Mouse (Mus musculus): ENCODE data around the gene Uox.

Gene Uox

DNA sequence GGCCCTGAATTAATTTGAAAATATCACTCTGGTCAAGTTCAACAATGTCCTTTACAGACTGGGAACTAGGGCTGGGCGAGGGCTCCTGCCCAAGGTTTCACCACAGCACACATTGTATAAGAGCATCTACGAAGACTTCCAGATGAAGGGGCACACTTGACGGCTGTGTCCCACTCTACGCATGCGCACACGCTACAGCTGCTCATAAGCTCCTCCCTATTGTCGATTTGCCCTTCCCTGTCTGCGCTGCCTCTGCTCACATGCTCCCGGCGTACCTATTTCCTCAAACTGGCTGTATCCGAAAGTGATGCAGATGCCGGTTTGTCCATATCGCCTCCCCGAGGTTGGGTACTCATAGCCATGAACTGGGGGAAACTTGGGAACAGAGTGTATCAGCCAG is 16.4 kb downstream of the Uox start:
- DNase-seq, result no peak

DNA sequence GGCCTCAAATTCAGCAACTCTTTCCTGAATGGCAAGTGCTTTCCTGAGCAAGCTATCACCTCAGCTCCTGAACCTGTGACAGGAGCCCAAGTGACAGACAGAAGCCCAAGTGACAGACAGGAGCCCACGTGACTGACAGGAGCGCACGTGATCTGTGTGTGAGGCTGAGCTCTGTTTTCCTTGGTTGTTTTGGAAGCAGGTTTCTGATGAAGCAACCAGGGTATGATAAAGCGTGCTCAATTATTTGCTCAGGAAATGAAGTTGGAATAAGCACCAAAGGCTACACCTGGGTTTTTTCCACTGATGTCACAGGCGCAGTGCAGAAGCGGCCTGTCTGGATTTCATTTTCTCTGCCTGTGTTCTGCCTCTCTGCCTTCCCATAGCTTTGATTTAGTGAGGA is 19.3 kb downstream of the Uox start:
- no peak for DNase-seq

DNA sequence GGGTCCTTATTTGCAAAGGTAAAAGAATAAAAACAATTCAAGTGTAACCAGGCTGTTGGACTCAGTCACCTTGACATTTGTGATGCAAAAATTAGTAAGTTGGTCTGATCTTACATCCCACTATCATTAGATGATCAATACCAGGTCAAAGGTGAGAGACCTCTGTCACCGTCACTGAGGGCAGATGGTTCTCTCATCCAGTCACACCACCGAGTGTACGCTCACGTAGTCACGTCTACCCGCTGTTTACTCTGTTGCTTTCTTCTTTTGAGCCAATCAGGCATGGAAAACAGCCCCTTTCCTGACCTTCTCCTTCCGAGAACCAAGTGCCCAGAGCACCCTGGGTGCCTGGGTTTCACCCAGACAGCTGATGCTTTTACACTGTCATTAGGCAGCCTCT is 20.9 kb downstream of the Uox start:
- DNase-seq, result no peak

DNA sequence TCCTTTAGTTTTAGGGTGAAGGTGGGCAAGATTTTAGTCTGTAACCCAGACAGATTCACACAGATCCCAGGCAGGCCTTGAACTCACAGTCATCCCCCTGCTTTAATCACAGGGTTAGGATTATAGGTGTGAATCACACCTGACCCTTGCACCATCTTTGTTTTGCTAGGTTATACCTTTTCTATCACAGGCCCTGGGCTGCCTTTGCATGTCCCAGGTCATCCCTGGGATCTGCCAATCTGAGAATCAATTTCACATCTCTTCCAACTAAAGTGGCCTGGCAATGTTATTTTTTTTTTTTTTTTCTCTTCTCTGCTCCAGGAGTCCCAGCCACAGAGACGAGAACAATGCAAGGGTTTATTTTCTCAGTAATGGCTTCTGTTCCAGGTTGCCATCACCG is 21.4 kb downstream of the Uox start:
- DNase-seq, result no peak

DNA sequence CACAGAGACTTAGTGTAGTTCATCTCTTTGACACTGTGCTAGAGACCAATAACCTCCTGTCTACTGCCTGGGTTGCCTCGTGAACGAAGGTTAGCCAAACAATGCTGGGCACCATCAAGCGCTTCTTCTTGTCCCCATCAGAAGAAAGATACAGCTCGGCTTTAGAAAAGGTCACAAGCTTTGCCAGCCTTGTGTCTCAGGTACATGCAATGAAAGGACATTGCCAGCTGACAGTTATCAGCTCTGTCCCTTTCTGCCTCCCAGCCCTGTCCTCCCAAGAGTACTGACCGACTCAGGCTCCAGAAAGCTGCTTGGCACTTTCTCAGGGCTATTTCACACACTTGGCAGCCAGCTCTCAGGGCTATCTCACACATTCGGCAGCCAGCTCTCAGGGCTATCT is 25.2 kb downstream of the Uox start:
- DNase-seq, result no peak

DNA sequence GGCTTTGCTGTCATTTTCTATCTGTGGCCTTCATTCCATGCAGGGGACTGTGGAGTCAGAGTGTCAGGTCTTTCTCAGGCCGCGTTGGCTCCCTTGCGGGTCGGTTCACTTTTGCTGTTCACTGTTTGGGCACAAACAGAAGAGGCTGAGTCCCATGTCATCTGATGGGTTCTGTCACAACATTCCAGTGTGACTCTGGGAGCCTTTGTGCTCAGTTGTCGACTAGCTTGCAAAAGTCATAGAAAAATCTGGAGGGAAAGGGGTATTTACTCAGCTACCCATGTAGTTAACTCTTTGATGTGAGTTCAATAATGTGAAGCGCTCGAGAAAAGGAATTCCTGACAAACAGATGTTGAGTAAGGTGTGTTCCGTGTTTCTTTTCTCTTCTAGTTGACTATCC is 26.2 kb downstream of the Uox start:
- no peak for DNase-seq

DNA sequence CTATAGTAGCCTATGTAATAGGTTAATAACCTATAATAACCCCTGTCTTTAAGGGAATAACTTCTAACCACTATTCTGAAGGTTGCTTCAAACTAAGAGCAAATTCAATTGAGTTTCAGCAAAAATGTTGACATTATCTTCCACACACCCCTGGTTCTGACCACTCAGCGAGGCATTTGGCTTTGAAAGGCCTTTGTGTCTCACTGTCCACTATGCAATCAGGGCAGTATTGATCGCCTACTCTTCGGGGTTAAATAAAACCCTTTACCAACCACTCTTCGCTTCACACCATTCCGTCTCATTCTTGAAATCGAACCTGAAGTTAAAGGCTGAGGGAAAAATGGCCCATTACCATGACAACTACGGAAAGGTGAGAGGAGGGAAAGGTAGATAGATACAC is 26.6 kb downstream of the Uox start:
- no peak for DNase-seq

DNA sequence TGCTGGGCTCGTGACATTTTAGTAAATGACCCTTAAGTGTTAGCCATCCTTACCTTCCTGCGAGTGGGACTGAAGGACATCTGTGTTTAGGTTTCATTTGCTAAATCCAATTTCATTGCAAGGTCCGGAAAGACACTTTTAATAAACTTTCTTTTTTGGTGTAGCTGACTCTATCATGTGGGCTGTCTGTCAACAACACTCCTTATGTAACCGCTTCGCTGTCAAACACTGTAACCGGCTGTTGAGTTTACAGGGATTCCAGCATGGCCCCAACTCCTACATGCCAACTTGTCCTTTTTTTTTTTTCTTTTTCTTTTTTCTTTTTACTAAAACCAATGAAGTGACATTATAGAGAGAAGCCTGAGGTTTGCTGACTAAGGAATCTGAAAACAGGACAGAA is 28.2 kb downstream of the Uox start:
- no peak for DNase-seq

DNA sequence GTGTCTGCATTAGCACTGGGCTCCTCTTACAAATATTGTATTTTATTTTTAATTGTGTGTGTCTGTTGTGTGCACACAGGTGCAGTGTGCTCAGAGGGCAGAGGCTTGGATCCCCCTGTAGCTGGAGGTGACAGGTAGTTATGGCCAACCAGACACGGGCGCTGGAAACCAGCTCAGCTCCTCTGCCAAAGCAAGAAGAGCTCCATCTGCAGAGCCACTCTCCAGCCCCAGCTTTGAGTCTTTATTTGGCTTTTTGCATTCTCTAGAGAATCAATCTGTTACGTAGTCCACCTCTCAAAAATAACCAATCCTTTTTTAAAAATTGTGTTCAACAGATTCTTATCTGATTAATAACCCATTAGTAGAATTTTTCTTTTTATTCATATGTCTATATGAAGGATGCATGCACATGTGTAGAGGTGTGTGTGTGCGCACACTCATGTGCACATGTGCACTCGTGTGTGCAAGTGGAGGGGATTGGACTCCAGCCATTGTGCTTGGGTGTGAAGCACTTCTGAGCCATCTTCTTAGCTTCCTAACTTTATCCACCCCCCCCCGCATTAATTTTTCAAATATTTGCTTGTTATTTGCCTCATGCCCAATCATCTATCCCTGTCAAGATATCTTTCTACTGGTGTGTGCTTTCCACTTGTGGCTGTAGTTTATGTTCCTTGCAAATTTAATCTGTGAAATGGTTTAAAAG is 29.1 kb downstream of the Uox start:
- no peak for DNase-seq

DNA sequence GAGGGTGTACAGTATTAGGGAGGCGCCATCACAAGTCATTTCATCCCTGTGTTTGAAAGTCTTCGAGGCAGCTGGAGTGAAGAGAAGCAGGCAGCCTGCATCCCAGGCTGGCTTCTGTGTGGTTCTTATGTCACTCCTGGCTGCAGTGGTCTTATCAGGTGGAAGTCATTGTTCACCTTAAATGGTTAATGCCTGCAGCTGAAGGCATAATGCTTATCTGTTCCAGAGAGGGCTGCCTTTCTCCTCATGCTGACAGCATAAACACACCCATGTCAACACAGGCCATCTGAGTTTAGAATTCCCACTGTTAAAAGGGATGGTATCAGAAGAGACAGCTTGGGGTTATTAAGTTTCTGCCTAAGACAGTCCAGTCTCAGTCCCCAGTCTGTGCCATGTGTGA is 31.0 kb downstream of the Uox start:
- no peak for DNase-seq

DNA sequence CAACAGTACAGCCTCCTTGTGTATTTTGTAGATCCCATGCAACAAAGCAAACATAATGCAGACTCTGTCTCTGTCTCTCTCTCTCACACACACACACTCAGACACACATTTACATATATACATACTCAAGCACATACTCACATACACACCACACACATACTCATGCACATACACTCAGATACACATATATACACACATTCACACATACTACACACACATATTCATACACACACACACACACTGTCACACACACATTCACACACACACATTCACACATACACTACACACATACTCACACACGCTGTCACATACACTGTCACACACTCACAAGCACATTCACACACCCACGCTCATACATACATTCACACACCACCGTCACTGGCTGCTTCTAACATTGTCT is 32.3 kb downstream of the Uox start:
- DNase-seq, result no peak

DNA sequence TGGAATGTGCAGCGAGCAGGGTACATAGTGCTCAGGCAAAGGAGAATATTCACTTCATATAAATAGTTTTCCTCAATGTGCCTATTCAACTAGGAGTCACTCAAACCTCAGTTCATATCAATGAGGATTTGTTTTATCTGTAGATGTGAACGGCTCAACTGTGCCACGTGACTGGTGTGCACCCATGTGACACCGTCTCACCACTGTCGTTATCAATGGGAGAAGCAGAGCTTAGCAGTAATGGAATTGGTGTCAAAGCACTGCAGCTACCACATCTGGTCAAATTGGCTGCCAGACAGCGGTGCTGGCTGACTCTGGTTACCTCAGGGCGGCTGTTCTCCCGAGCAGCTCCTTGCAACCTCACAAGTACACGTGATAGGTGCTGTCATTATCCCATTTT is 34.4 kb downstream of the Uox start:
- no peak for DNase-seq

DNA sequence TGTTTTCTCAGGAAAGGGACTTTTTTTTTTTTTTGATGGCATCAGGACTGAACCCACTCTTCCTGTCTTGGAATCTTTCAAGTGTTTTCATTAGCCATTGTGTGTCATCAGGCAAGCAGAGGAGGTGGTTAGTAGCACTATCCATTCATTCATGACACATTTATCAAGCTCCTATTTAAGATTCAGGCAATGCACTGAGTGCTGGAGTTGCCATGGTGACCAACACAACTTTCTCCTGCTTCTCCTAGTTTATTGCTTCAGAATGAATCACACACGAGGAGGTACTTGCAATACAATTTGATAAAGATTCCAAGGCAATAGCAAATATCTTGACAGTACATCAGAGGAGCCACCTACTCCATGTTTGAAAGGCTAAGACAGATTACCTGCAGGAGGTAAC is 37.1 kb downstream of the Uox start:
- DNase-seq, result no peak

DNA sequence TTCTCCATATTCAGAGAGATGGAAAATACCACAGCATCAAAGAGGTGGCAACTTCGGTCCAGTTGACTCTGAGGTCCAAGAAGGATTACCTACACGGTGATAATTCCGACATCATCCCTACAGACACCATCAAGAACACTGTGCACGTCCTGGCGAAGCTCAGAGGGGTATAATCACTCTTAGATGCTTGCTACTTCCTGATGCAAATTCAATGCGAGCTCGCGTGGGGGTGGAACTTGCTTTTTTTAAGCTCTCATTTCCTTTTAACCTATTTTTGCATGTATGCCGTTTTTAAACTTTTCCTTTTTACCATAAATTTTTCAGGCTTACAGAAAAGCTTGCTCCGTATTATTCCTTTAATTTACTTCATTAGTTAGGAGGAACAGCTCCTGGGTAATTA is 40.1 kb downstream of the Uox start:
- no peak for DNase-seq

DNA sequence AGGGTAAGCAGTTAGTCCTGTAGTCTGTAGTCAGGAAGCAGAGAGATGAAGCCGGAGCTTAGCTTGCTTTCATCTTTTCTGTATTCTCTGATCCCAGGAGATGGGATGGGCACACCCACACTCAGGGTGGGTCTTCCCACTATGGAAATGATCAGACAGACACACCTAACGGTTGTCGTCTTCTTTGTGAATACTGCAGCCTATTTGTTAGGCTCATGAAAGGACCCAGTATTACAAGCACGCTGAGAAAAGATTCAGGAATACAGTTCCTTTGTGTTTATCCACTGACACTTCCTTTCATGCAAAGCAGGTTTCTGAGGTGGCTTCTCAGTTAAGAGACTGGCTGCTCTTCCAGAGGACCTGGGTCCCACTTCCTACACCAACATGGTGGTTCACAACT is 41.0 kb downstream of the Uox start:
- no peak for DNase-seq

DNA sequence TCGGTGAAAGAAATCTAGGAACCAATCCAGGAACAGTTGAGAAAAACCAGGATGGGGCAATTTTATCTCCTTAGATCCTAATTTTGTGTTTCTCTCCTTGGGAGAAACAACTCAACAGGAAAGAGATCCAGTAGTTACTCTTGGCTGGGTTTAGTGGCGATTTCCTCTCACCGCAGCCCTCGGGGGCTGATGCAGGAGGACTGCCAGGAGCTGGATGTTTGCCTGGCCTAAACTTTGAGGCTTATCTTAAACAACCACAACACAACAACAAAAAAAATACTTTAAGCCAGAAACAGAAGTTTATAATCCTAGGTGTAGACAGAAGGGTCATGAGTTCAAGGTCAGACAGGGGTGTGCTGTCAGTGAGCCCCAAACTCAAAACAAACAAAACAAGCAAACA is 41.6 kb downstream of the Uox start:
- no peak for DNase-seq

DNA sequence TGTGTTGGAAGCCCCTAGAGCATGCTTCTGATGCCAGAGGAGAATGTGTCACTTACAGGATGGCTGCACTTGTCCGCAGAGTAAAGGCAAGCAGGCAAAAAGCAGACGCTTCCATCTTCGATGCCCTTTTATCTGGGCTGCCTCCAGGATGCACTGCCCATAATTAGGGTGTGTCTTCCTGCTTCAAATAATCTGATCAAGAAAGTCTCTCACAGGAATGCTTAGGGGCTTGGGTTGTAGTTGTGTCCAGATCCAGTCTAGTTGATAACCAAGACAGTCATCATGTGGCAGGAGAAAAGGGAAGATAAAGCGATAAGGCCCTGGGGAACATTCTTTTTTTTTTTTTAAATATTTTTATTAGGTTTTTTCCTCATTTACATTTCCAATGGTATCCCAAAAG is 45.3 kb downstream of the Uox start, which contains the start of gene Dnase2b:
Gene Dnase2b, minus strand, starts transcription at position 101 of the 400 bp plus-strand sequence.
- no peak for DNase-seq

DNA sequence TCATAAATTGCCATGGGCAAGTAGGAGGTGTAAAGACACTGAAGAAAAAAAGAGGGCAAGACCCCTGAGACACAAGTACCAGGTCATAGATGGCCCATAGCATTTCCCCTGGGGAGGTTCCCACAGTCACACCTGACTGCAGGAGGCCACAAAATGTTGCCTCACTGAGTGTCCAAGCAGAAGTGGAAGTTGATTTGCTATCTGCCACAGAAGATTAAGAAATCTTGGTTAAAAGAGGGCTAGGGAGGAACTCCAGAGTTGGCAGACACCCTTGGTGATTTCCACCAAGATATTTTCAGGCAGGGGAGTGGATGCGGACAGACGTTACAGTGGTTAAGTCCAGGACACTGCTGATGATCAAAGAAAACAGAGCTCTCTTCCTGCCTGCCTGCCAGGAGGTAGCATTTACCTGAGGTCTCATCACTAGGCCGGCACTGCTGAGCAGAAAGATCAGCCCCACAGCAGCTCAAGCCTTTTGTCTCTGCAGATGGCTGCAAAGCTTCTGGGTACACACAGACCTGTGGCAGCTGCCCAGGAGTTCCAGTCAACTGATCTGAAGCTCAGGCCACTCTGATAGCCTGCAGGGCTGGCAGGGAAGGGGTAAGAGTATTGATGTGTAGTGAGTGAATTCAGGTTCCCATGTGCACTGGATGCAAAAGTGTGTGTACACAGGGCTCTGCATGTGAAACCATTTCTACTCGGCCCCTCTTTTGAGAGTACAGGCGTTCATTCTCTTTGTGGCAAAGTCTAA is 46.5 kb downstream of the Uox start:
- DNase-seq, result no peak

DNA sequence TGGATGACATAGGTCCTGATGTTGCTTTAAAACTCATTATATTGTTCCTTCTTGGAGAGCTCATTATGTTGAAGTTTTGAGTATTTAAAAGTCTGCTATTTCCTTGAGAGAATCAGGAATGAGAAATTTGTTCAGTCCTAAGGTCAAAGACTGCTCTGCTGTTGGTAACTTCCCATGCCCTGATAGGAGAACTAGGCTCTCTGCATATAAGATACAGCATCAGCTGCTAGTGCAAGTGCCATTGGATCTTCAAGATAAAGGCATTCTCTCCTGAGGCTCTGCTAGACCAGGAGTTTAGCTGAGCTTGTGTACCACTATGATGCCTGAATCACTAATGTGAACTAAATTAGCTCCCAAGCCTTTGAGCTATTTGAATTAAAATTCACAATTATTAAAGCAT is 47.7 kb downstream of the Uox start:
- no peak for DNase-seq

DNA sequence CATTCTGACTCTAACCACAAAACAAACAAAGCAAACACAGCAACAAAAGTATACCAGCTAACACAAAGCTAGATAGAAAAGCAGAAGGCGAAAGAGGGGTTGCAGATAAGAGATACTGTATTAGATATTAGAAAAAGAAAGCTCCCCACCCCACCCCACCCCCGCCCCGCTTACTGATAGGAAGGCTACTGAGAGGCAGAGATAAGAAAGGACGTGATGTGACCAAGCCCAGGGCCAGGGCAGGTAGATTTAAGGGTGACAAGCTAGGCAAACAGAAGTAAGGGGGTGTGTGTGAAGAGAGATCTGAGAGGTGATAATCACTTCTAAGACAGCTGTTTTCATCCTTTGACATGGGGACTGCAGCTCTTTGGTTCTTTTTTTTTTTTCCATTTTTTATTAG is 48.1 kb downstream of the Uox start:
- DNase-seq, result no peak

DNA sequence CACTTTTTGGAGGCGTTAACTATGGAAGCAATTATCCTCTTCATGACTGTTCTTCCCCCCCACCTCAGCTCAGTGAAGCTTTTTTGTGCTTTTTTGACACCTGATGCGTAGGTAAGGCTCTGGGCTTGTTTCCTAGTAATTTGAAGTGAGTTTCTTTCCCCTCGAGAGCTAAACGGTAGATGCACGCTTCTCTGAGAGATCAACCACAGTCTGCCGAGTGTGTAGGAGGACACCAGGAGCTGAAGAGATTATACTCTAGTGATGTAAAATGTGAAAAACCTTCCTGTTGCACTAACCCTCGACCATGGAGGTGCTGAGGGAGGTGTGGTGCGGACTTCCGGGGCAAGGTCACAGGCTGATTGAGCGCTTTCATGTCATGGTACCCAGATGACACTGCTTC is 49.9 kb downstream of the Uox start:
- DNase-seq, result no peak

DNA sequence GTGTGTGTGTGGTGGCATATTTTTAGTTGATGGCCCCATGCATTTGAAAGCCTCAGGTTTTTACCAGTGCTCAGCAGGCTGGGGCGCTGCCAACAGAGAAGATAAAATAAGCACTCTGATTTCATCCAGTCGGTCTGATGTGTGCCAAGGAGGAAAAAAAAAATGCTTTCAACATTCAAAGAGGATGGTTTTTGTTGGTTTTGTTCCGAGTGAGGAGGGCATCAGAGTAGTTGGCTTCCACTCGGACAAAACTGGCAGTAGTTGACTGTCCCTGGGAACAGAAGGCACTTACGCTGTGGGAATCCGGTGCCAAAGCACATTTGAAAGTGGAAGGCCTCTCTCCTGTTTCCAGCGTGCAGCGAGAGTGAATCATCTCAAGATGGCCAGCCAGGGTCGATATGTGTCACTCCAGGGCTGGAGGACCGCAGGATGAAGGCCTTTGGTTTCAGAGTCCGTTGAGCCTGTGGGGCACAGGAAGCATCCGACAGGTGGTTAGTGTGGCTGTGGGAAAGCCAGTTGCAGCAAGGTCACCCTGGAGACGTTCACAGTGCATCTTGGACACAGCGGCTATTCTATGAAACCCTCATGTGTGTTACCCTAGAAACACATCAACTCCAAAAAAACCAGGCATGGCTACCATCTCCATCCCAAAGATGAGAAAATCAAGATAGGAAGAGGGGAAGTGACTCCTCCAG is 50.5 kb downstream of the Uox start:
- peak; percentile 88 for DNase-seq

DNA sequence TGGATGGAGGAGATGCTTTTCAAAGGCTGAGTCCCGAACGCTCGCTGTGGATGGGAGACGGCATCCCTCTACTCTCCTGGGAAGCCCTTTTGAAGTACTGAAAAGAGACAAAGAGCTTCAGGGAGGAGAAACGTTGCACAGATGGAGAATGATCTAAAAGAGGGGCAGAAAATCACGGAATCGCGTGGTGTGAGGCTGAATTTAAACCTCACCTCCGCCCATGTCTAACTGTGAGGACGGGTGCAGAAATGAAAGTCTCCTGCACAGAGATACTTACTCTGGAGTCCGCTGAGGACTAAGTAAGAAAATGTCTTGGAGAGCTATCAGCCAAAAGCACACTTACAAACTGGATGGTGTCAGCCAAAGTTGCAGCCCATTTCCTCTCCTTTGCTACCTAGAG is 51.7 kb downstream of the Uox start:
- no peak for DNase-seq

DNA sequence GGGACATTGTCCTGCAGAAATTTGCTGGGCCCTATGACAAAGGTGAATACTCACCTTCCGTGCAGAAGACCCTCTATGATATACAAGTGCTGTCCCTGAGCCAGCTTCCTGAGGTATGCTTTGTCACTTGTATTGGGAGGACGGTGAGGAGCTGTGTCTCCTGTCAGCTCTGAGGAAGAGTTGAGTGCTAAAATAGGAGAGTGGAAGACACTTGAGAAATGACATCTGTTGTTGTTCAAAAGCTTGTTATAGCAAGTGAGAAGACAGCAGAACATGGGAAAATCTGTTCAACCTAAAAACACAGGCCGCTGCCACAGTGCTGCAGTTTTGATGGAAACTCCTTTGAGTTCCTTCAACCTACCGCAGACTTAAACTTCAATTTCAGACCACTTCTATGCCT is 55.5 kb downstream of the Uox start:
- no peak for DNase-seq

Measured in cerebellum, adult 9-11 months (tissue).